Mouse (Mus musculus) myocyte (in vitro differentiated cells): ENCODE results near the gene Ldlr. TPM values are rescaled to one million over a fixed set of nuclear protein-coding genes. Genes with fewer than 3 reads are reported as not detected.
A peak's percentile ranks its signal among the peaks of the same experiment; 100 is the strongest.

Experiments used
- H3K27me3 ChIP-seq: one replicate; pipeline ENCODE4 v1.6.1; 2011; ENCODE audit not compliant: control insufficient read depth, insufficient read depth, insufficient read length
- H3K36me3 ChIP-seq: one replicate; pipeline ENCODE4 v1.6.1; 2011; ENCODE audit not compliant: control insufficient read depth, insufficient read depth
- H3K4me2 ChIP-seq: one replicate; pipeline ENCODE4 v1.6.1; 2011; ENCODE audit warnings: low read depth, control low read depth
- H3K4me3 ChIP-seq: one replicate; pipeline ENCODE4 v1.5.1; 2011; ENCODE audit warnings: mild to moderate bottlenecking, control low read depth, moderate library complexity
- H3K79me2 ChIP-seq: one replicate; pipeline ENCODE4 v1.6.1; 2011; ENCODE audit not compliant: control insufficient read depth, insufficient read depth
- H3ac ChIP-seq: one replicate; pipeline ENCODE4 v1.6.1; 2011; ENCODE audit not compliant: control insufficient read depth, insufficient read length
- CEBPB ChIP-seq: IDR thresholded peaks from 2 replicates; pipeline ENCODE4 v1.6.1; 2011; ENCODE audit warnings: mild to moderate bottlenecking, moderate library complexity; ENCODE audit not compliant: poor library complexity, insufficient read depth, severe bottlenecking
- E2F4 ChIP-seq: IDR thresholded peaks from one replicate; pipeline ENCODE4 v1.6.1; 2011; ENCODE audit warnings: mild to moderate bottlenecking, control low read depth, moderate library complexity; ENCODE audit not compliant: insufficient read depth
- MAX ChIP-seq: IDR thresholded peaks from one replicate; pipeline ENCODE4 v1.6.1; 2011; ENCODE audit warnings: low read depth, mild to moderate bottlenecking, control low read depth
- MYOD1 ChIP-seq, 3 experiments: IDR thresholded peaks; one replicate each; pipeline ENCODE4 v1.6.1; 2011; ENCODE audit warnings: control low read depth in 2 of 3, low read depth in 2 of 3, mild to moderate bottlenecking in 2 of 3, moderate library complexity in 1 of 3; ENCODE audit not compliant: insufficient read length in 2 of 3, control insufficient read depth in 1 of 3
- MYOG ChIP-seq, 3 experiments: IDR thresholded peaks; one replicate each; pipeline ENCODE4 v1.6.1; 2011; ENCODE audit warnings: control low read depth in 2 of 3, low read depth in 2 of 3, mild to moderate bottlenecking in 2 of 3; ENCODE audit not compliant: insufficient read length in 2 of 3, control insufficient read depth in 1 of 3, insufficient read depth in 1 of 3
- POLR2A ChIP-seq: IDR thresholded peaks from one replicate; pipeline ENCODE4 v1.6.1; 2011; ENCODE audit warnings: low read depth, mild to moderate bottlenecking, control low read depth, moderate library complexity; ENCODE audit not compliant: insufficient read length
- POLR2AphosphoS2 ChIP-seq: IDR thresholded peaks from one replicate; pipeline ENCODE4 v1.6.1; 2011; ENCODE audit warnings: low read depth, control low read depth; ENCODE audit not compliant: insufficient read length
- SRF ChIP-seq: IDR thresholded peaks from one replicate; pipeline ENCODE4 v1.6.1; 2011; ENCODE audit warnings: low read depth; ENCODE audit not compliant: control insufficient read depth, insufficient read length
- TCF12 ChIP-seq: IDR thresholded peaks from one replicate; pipeline ENCODE4 v1.6.1; 2011; ENCODE audit warnings: mild to moderate bottlenecking, control low read depth; ENCODE audit not compliant: poor library complexity, insufficient read depth, severe bottlenecking
- TCF3 ChIP-seq: IDR thresholded peaks from one replicate; pipeline ENCODE4 v1.6.1; 2011; ENCODE audit warnings: low read depth, control low read depth; ENCODE audit not compliant: insufficient read length
- USF1 ChIP-seq: IDR thresholded peaks from one replicate; pipeline ENCODE4 v1.6.1; 2011; ENCODE audit warnings: low read depth, mild to moderate bottlenecking, control low read depth, moderate library complexity
- polyA plus RNA-seq: library from polyadenylated mRNA; unstranded; fragments of >200 nt; fragmentation: generic; extraction: Trizol; gene quantifications from one replicate; pipeline ENCODE4 v1.2.1, GENCODE M21; 2012; ENCODE audit warnings: missing spikeins

Ldlr gene
- polyA plus RNA-seq, 1 experiment: 106 TPM

- Histone ChIP-seq H3K79me2 (peaks cover 13% of the 10 kb centered on the region), H3K4me2 (no peak overlapping the region), H3K36me3 (peaks cover 68% of the 10 kb centered on the region), H3K4me3 (no peak overlapping the region), H3K27me3 (no peaks in the 10 kb centered on the region), H3ac (no peak overlapping the region)
- TF ChIP-seq TCF3 (no peak), MYOG (IDR thresholded peaks at IDR 0.05; ENCODE audit: control insufficient read depth in 1 of 3, insufficient read depth in 1 of 3, insufficient read length in 2 of 3, low read depth in 2 of 3) (no peak), POLR2AphosphoS2 (no peak), E2F4 (no peak), POLR2A (peak; percentile 26), MAX (no peak)
Measured at GRCm38 (mm10) chr9:21737188-21737587, 13.9 kb downstream of the Ldlr start.

DNA sequence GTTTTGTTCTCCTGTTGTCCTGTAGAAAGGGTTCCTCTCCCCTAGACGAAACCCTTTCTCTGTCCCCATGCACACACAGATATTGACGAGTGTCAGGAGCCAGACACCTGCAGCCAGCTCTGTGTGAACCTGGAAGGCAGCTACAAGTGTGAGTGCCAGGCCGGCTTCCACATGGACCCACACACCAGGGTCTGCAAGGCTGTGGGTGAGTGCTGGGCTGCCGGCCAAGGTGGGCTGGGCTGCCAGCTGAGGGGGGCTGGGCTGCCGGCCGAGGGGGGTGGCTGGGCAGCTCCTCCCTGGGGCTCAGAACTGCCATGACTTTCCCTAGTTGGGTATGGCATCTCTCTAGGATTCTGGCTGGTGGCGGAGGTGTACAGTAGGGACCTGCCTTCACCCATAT is 15.5 kb downstream of the Ldlr start:
- no peaks in the 10 kb centered on the region for H3K27me3 ChIP-seq
- H3K36me3 ChIP-seq: peaks cover 64% of the 10 kb centered on the region
- H3ac ChIP-seq: no peak overlapping the region
- TF ChIP-seq CEBPB: no peak
- TF ChIP-seq USF1: no peak
- TF ChIP-seq POLR2A: no peak
- H3K4me3 ChIP-seq: no peak overlapping the region
- peaks cover 7% of the 10 kb centered on the region for H3K79me2 ChIP-seq
- H3K4me2 ChIP-seq: no peak overlapping the region

GRCm38 (mm10) chr9:21740427-21740826 is 17.1 kb downstream of the Ldlr start:
- H3K36me3 ChIP-seq: peaks cover 59% of the 10 kb centered on the region
- TF ChIP-seq POLR2AphosphoS2 (peak; percentile 12), TCF12 (no peak), E2F4 (no peak)
- H3K4me2 ChIP-seq: no peak overlapping the region
- peaks cover 10% of the 10 kb centered on the region for H3K79me2 ChIP-seq
- no peak overlapping the region for H3ac ChIP-seq
- no peak overlapping the region for H3K4me3 ChIP-seq
- H3K27me3 ChIP-seq: no peaks in the 10 kb centered on the region

GRCm38 (mm10) chr9:21741514-21741913 is 18.2 kb downstream of the Ldlr start:
- TF ChIP-seq USF1: no peak
- TF ChIP-seq POLR2A: no peak
- TF ChIP-seq MYOG (IDR thresholded peaks at IDR 0.05; ENCODE audit: control insufficient read depth in 1 of 3, insufficient read depth in 1 of 3, insufficient read length in 2 of 3, low read depth in 2 of 3): no peak
- TF ChIP-seq POLR2AphosphoS2: peak; percentile 8
- no peak for TF ChIP-seq E2F4
- no peak for TF ChIP-seq MYOD1 (IDR thresholded peaks at IDR 0.05; ENCODE audit: control insufficient read depth in 1 of 3, insufficient read length in 2 of 3, low read depth in 2 of 3)
- peaks cover 10% of the 10 kb centered on the region for H3K79me2 ChIP-seq
- no peak overlapping the region for H3K4me3 ChIP-seq
- no peak overlapping the region for H3K4me2 ChIP-seq
- peaks cover 56% of the 10 kb centered on the region for H3K36me3 ChIP-seq
- no peak overlapping the region for H3ac ChIP-seq
- H3K27me3 ChIP-seq: no peaks in the 10 kb centered on the region

GRCm38 (mm10) chr9:21747238-21747774 is 24.0 kb downstream of the Ldlr start:
- no peak for TF ChIP-seq SRF
- TF ChIP-seq USF1: no peak
- TF ChIP-seq TCF12: no peak
- TF ChIP-seq POLR2AphosphoS2: no peak
- TF ChIP-seq CEBPB: no peak
- no peak for TF ChIP-seq MAX
- no peak for TF ChIP-seq MYOD1 (IDR thresholded peaks at IDR 0.05; ENCODE audit: control insufficient read depth in 1 of 3, insufficient read length in 2 of 3, low read depth in 2 of 3)
- no peak for TF ChIP-seq E2F4
- TF ChIP-seq MYOG (IDR thresholded peaks at IDR 0.05; ENCODE audit: control insufficient read depth in 1 of 3, insufficient read depth in 1 of 3, insufficient read length in 2 of 3, low read depth in 2 of 3): no peak
- no peak overlapping the region for H3K4me3 ChIP-seq
- peaks cover 42% of the 10 kb centered on the region for H3K36me3 ChIP-seq
- peaks cover 4% of the 10 kb centered on the region for H3K79me2 ChIP-seq
- no peaks in the 10 kb centered on the region for H3K27me3 ChIP-seq
- no peak overlapping the region for H3ac ChIP-seq
- H3K4me2 ChIP-seq: no peak overlapping the region

DNA sequence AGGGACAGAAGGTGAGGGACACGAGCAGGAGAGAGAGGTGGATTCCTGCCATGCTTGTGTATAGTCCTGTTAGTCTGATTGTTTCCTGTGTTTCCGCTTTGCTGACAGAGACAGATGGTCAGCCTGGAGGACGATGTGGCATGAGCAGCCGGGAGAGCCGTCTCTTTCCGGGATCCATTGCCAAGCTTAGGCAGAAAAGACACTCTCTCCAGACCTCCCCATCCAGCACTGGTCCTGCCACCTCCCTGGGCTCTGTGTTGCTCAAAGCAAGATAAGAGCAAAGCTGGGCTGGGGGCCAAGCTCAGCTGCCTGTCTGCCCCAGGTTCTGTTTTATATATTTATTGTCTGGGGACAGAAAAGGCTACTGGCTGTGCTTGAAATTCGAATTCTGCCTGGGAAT is 24.8 kb downstream of the Ldlr start:
- H3K4me3 ChIP-seq: no peak overlapping the region
- H3K4me2 ChIP-seq: no peak overlapping the region

More for the DNA sequence above, 24.8 kb downstream of the Ldlr start:
- peak in 2 of 3 experiments; percentile 32 to 37 for TF ChIP-seq MYOD1 (IDR thresholded peaks at IDR 0.05; ENCODE audit: control insufficient read depth in 1 of 3, insufficient read length in 2 of 3, low read depth in 2 of 3)
- TF ChIP-seq SRF: no peak
- peak; percentile 39 for TF ChIP-seq POLR2AphosphoS2
- Histone ChIP-seq H3K36me3 (peaks cover 36% of the 10 kb centered on the region), H3ac (no peak overlapping the region), H3K27me3 (no peaks in the 10 kb centered on the region), H3K79me2 (peaks cover 4% of the 10 kb centered on the region)
